Mouse (Mus musculus) C2C12 (cell line): ENCODE measurements around the gene Gm49322. TPM values are rescaled to one million over a fixed set of nuclear protein-coding genes. Genes with fewer than 3 reads are reported as not detected.
A peak's percentile ranks its signal among the peaks of the same experiment; 100 is the strongest.

Experiments
- H3K27me3 ChIP-seq: one replicate; pipeline ENCODE4 v1.6.1; 2011; ENCODE audit not compliant: control insufficient read depth, insufficient read depth, insufficient read length
- H3K36me3 ChIP-seq: one replicate; pipeline ENCODE4 v1.6.1; 2011; ENCODE audit not compliant: control insufficient read depth, insufficient read depth
- H3K4me3 ChIP-seq: one replicate; pipeline ENCODE4 v1.5.1; 2011; ENCODE audit warnings: mild to moderate bottlenecking, control low read depth; ENCODE audit not compliant: poor library complexity, insufficient read depth, severe bottlenecking
- H3K79me2 ChIP-seq: one replicate; pipeline ENCODE4 v1.6.1; 2011; ENCODE audit not compliant: control insufficient read depth, insufficient read depth
- H3K79me3 ChIP-seq: one replicate; pipeline ENCODE4 v1.6.1; 2011; ENCODE audit warnings: low read depth, control low read depth
- H3ac ChIP-seq: one replicate; pipeline ENCODE3; 2011; ENCODE audit warnings: low read depth; ENCODE audit not compliant: control insufficient read depth, insufficient read length
- CEBPB ChIP-seq: IDR thresholded peaks from one replicate; pipeline ENCODE4 v1.6.1; 2011; ENCODE audit warnings: low read depth, mild to moderate bottlenecking, control low read depth, moderate library complexity
- CTCF ChIP-seq: IDR thresholded peaks from one replicate; pipeline ENCODE4 v1.5.1; 2011; ENCODE audit not compliant: control insufficient read depth, insufficient read depth, insufficient read length
- FOSL1 ChIP-seq: IDR thresholded peaks from one replicate; pipeline ENCODE4 v1.8.0; 2011; ENCODE audit warnings: mild to moderate bottlenecking, low read length; ENCODE audit not compliant: poor library complexity, insufficient read depth, severe bottlenecking
- MAX ChIP-seq: IDR thresholded peaks from one replicate; pipeline ENCODE4 v1.6.1; 2011; ENCODE audit warnings: mild to moderate bottlenecking, control low read depth
- MYOD1 ChIP-seq: IDR thresholded peaks from one replicate; pipeline ENCODE4 v1.6.1; 2011; ENCODE audit warnings: low read depth; ENCODE audit not compliant: control insufficient read depth, insufficient read length
- MYOG ChIP-seq: IDR thresholded peaks from one replicate; pipeline ENCODE4 v1.6.1; 2011; ENCODE audit not compliant: control insufficient read depth, insufficient read length; ENCODE audit errors: extremely low read depth
- USF1 ChIP-seq: IDR thresholded peaks from one replicate; pipeline ENCODE4 v1.6.1; 2011; ENCODE audit warnings: low read depth, mild to moderate bottlenecking, control low read depth, moderate library complexity
- polyA plus RNA-seq: library from polyadenylated mRNA; unstranded; fragments of >200 nt; fragmentation: generic; extraction: Trizol; gene quantifications from one replicate; pipeline ENCODE4 v1.2.1, GENCODE M21; 2012; ENCODE audit warnings: missing spikeins

The Gm49322 gene
- polyA plus RNA-seq, 1 experiment = 1.0 TPM

- H3K79me3 ChIP-seq = peaks cover 21% of the 10 kb centered on the region
- H3K36me3 ChIP-seq = peaks cover 8% of the 10 kb centered on the region
- no peaks in the 10 kb centered on the region for H3K27me3 ChIP-seq
- H3K79me2 ChIP-seq = peaks cover 32% of the 10 kb centered on the region
- no peak overlapping the region for H3K4me3 ChIP-seq
- no peak overlapping the region for H3ac ChIP-seq
- TF ChIP-seq FOSL1 = no peak
- no peak for TF ChIP-seq MAX
- TF ChIP-seq CTCF = peak; percentile 92
- TF ChIP-seq CEBPB = no peak
- no peak for TF ChIP-seq MYOG
- no peak for TF ChIP-seq USF1
- peak; percentile 78 for TF ChIP-seq MYOD1
Measured at GRCm38 (mm10) chr10:80566375-80567092, 39.3 kb upstream of the Gm49322 start.

- no peak overlapping the region for H3ac ChIP-seq
- peaks cover 43% of the 10 kb centered on the region for H3K79me3 ChIP-seq
- no peak overlapping the region for H3K4me3 ChIP-seq
- H3K36me3 ChIP-seq = peaks cover 8% of the 10 kb centered on the region
- peaks cover 56% of the 10 kb centered on the region for H3K79me2 ChIP-seq
- H3K27me3 ChIP-seq = no peaks in the 10 kb centered on the region
- TF ChIP-seq CEBPB (no peak), MYOG (no peak), MYOD1 (no peak), MAX (no peak), FOSL1 (no peak), CTCF (no peak), USF1 (no peak)
Measured at GRCm38 (mm10) chr10:80568876-80569275, 36.9 kb upstream of the Gm49322 start.

- Histone ChIP-seq H3K27me3 (no peaks in the 10 kb centered on the region), H3K79me3 (peaks cover 51% of the 10 kb centered on the region), H3ac (no peak overlapping the region), H3K36me3 (peaks cover 12% of the 10 kb centered on the region), H3K4me3 (no peak overlapping the region), H3K79me2 (peaks cover 64% of the 10 kb centered on the region)
- TF ChIP-seq CEBPB = no peak
- TF ChIP-seq CTCF = no peak
- no peak for TF ChIP-seq MYOG
- no peak for TF ChIP-seq MYOD1
- no peak for TF ChIP-seq FOSL1
- no peak for TF ChIP-seq MAX
- TF ChIP-seq USF1 = no peak
Measured at GRCm38 (mm10) chr10:80569664-80570066, 36.2 kb upstream of the Gm49322 start.

GRCm38 (mm10) chr10:80570419-80570818 lies 35.4 kb upstream of the Gm49322 start:
- Histone ChIP-seq H3K36me3 (peaks cover 16% of the 10 kb centered on the region), H3K27me3 (no peaks in the 10 kb centered on the region), H3K4me3 (no peak overlapping the region), H3K79me2 (peaks cover 71% of the 10 kb centered on the region), H3ac (no peak overlapping the region), H3K79me3 (peaks cover 59% of the 10 kb centered on the region)
- no peak for TF ChIP-seq USF1
- TF ChIP-seq MYOG = no peak
- TF ChIP-seq CTCF = no peak
- no peak for TF ChIP-seq MAX
- no peak for TF ChIP-seq FOSL1
- no peak for TF ChIP-seq CEBPB
- TF ChIP-seq MYOD1 = no peak

- H3K4me3 ChIP-seq = no peak overlapping the region
Measured at GRCm38 (mm10) chr10:80570871-80571836, 34.7 kb upstream of the Gm49322 start.

More at GRCm38 (mm10) chr10:80570871-80571836, 34.7 kb upstream of the Gm49322 start:
- H3K79me3 ChIP-seq = peaks cover 66% of the 10 kb centered on the region
- H3K79me2 ChIP-seq = peaks cover 79% of the 10 kb centered on the region
- no peak overlapping the region for H3ac ChIP-seq
- TF ChIP-seq CTCF (no peak), FOSL1 (no peak), MAX (no peak), CEBPB (no peak), MYOG (no peak), MYOD1 (no peak), USF1 (no peak)
- peaks cover 16% of the 10 kb centered on the region for H3K36me3 ChIP-seq
- no peaks in the 10 kb centered on the region for H3K27me3 ChIP-seq
